Mouse (Mus musculus) limb, embryonic 11.5 days (tissue): ENCODE data around the gene Pde6d. TPM values are rescaled to one million over a fixed set of nuclear protein-coding genes. Genes with fewer than 3 reads are reported as not detected.

ENCODE experiments used
- ATAC-seq: fragments of 200-750 bp; cut with Nextera tagmentation; 2 replicates; pipeline ENCODE4 v1.8.0; 2017; ENCODE audit warnings: low read depth; ENCODE audit not compliant: insufficient number of reproducible peaks, low FRiP score, low TSS enrichment
- DNase-seq: peaks from one replicate; pipeline ENCODE4 v3.0.0-alpha.2; 2015; ENCODE audit warnings: low spot score
- H3K27ac ChIP-seq: fragments of 300-500 bp; sonication (generic); replicated peaks from 2 replicates; pipeline ENCODE4 v1.5.1; 2014; ENCODE audit warnings: low read depth, mild to moderate bottlenecking, low read length
- H3K27me3 ChIP-seq: fragments of 300-500 bp; sonication (generic); 2 replicates; pipeline ENCODE4 v1.6.1; 2014; ENCODE audit warnings: mild to moderate bottlenecking, low read length, mixed read lengths; ENCODE audit not compliant: control insufficient read depth, insufficient read depth
- H3K36me3 ChIP-seq: fragments of 300-500 bp; sonication (generic); 2 replicates; pipeline ENCODE4 v1.6.1; 2014; ENCODE audit warnings: mild to moderate bottlenecking, low read length, moderate library complexity, mixed read lengths; ENCODE audit not compliant: control insufficient read depth, insufficient read depth
- H3K4me1 ChIP-seq: fragments of 300-500 bp; sonication (generic); 2 replicates; pipeline ENCODE4 v1.6.1; 2014; ENCODE audit warnings: low read length, mixed read lengths; ENCODE audit not compliant: control insufficient read depth, insufficient read depth
- H3K4me2 ChIP-seq: fragments of 300-500 bp; sonication (generic); 2 replicates; pipeline ENCODE4 v1.6.1; 2014; ENCODE audit warnings: low read depth, mild to moderate bottlenecking, moderate library complexity; ENCODE audit not compliant: severe bottlenecking
- H3K4me3 ChIP-seq: fragments of 300-500 bp; sonication (generic); 2 replicates; pipeline ENCODE4 v1.5.1; 2014; ENCODE audit warnings: low read depth, low read length
- H3K9ac ChIP-seq: fragments of 300-500 bp; sonication (generic); 2 replicates; pipeline ENCODE4 v1.6.1; 2014; ENCODE audit warnings: mild to moderate bottlenecking, low read length
- H3K9me3 ChIP-seq: fragments of 300-500 bp; sonication (generic); 2 replicates; pipeline ENCODE4 v1.6.1; 2016; ENCODE audit warnings: low read length; ENCODE audit not compliant: control insufficient read depth
- WGBS: fragments of 180-500 bp; shearing (Covaris S2); extraction: QIAGEN DNeasy Blood & Tissue Kit; methylation state at CpG from one replicate; pipeline ENCODE4 v1.1.7; 2014; 5-methylcytosine and 5-hydroxymethylcytosine counted together
- polyA plus RNA-seq: library from polyadenylated mRNA; unstranded; fragments of >200 nt; fragmentation: Nextera tagmentation; extraction: Ambion mirVana; gene quantifications from 2 replicates; pipeline ENCODE4 v1.2.1, GENCODE M21; 2014

Pde6d gene
- polyA plus RNA-seq: 76.7 and 81.6 TPM in 2 replicates

GRCm38 (mm10) chr1:86582451-86583096, at the start of gene Pde6d, which contains the start of gene Cops7b:
TSS of gene Pde6d (minus strand) at chr1:86582629.
TSS of gene Cops7b (plus strand) at chr1:86582904.
- 0% methylated on average over 26 of the region's 26 CpGs for WGBS
- Histone ChIP-seq H3K4me2 (peak within 1 kb of the TSS; percentile 80), H3K4me3 (peak within 1 kb of the TSS; percentile 80), H3K9me3 (no peaks in the 10 kb centered on the region), H3K27me3 (no peaks in the 10 kb centered on the region), H3K4me1 (no peaks in the 10 kb centered on the region), H3K36me3 (no peaks in the 10 kb centered on the region; the same call in 1 of the 2 replicates), H3K27ac (no peak within 1 kb of the TSS), H3K9ac (peak within 1 kb of the TSS; percentile 79)
- DNase-seq: peak; percentile 97
- ATAC-seq: peak; percentile 98

- 78% methylated on average over 4 of the region's 4 CpGs for WGBS
- no peak overlapping the region for H3K4me2 ChIP-seq
- no peaks in the 10 kb centered on the region for H3K27me3 ChIP-seq
- no peaks in the 10 kb centered on the region for H3K36me3 ChIP-seq
- no peak overlapping the region for H3K9ac ChIP-seq
- ATAC-seq (no peak), DNase-seq (no peak)
- no peak overlapping the region for H3K27ac ChIP-seq
- no peaks in the 10 kb centered on the region for H3K9me3 ChIP-seq
- no peaks in the 10 kb centered on the region for H3K4me1 ChIP-seq
- H3K4me3 ChIP-seq: no peak overlapping the region
Measured at GRCm38 (mm10) chr1:86630527-86630926, 48.1 kb upstream of the Pde6d start.

- H3K4me3 ChIP-seq: no peak overlapping the region
- no peaks in the 10 kb centered on the region for H3K4me1 ChIP-seq
- 56% methylated on average over 4 of the region's 4 CpGs for WGBS
Measured at GRCm38 (mm10) chr1:86629936-86630335, 47.5 kb upstream of the Pde6d start.

GRCm38 (mm10) chr1:86628270-86628669, 45.8 kb upstream of the Pde6d start:
- DNase-seq (no peak), ATAC-seq (no peak)
- H3K27me3 ChIP-seq: no peaks in the 10 kb centered on the region
- no peak overlapping the region for H3K27ac ChIP-seq
- H3K9ac ChIP-seq: no peak overlapping the region
- H3K9me3 ChIP-seq: no peaks in the 10 kb centered on the region
- WGBS: 57% methylated on average over 3 of the region's 3 CpGs
- no peak overlapping the region for H3K4me3 ChIP-seq
- H3K36me3 ChIP-seq: no peaks in the 10 kb centered on the region
- H3K4me1 ChIP-seq: no peaks in the 10 kb centered on the region
- no peak overlapping the region for H3K4me2 ChIP-seq

More at GRCm38 (mm10) chr1:86629936-86630335, 47.5 kb upstream of the Pde6d start:
- no peaks in the 10 kb centered on the region for H3K9me3 ChIP-seq
- no peaks in the 10 kb centered on the region for H3K36me3 ChIP-seq
- ATAC-seq (no peak), DNase-seq (no peak)
- H3K9ac ChIP-seq: no peak overlapping the region
- no peaks in the 10 kb centered on the region for H3K27me3 ChIP-seq
- H3K27ac ChIP-seq: no peak overlapping the region
- H3K4me2 ChIP-seq: no peak overlapping the region

- Histone ChIP-seq H3K4me2 (no peak overlapping the region), H3K4me1 (no peaks in the 10 kb centered on the region), H3K4me3 (no peak overlapping the region), H3K9ac (no peak overlapping the region), H3K9me3 (no peaks in the 10 kb centered on the region), H3K36me3 (no peaks in the 10 kb centered on the region), H3K27me3 (no peaks in the 10 kb centered on the region), H3K27ac (no peak overlapping the region)
- ATAC-seq: no peak
- no peak for DNase-seq
- 36% methylated on average over 16 of the region's 16 CpGs for WGBS
Measured at GRCm38 (mm10) chr1:86623001-86624000, 40.9 kb upstream of the Pde6d start.

- no peaks in the 10 kb centered on the region for H3K9me3 ChIP-seq
- no peaks in the 10 kb centered on the region for H3K4me1 ChIP-seq
- H3K4me2 ChIP-seq: no peak overlapping the region
- no peak overlapping the region for H3K27ac ChIP-seq
- H3K4me3 ChIP-seq: no peak overlapping the region
- DNase-seq (no peak), ATAC-seq (no peak)
- no peaks in the 10 kb centered on the region for H3K36me3 ChIP-seq
- H3K27me3 ChIP-seq: no peaks in the 10 kb centered on the region
- WGBS: 83% methylated on average over 2 of the region's 2 CpGs
- H3K9ac ChIP-seq: no peak overlapping the region
Measured at GRCm38 (mm10) chr1:86622296-86622695, 39.9 kb upstream of the Pde6d start.

GRCm38 (mm10) chr1:86618454-86619125, 36.2 kb upstream of the Pde6d start:
- Histone ChIP-seq H3K9me3 (no peaks in the 10 kb centered on the region), H3K4me2 (no peak overlapping the region), H3K36me3 (no peaks in the 10 kb centered on the region), H3K4me1 (no peaks in the 10 kb centered on the region), H3K27ac (no peak overlapping the region), H3K4me3 (no peak overlapping the region), H3K9ac (no peak overlapping the region), H3K27me3 (no peaks in the 10 kb centered on the region)
- DNase-seq (peak; percentile 79), ATAC-seq (no peak)
- 60% methylated on average over 10 of the region's 10 CpGs for WGBS

- ATAC-seq (no peak), DNase-seq (no peak)
- H3K4me1 ChIP-seq: no peaks in the 10 kb centered on the region
Measured at GRCm38 (mm10) chr1:86614269-86614668, 31.8 kb upstream of the Pde6d start.

More at GRCm38 (mm10) chr1:86614269-86614668, 31.8 kb upstream of the Pde6d start:
- no peak overlapping the region for H3K9ac ChIP-seq
- no peaks in the 10 kb centered on the region for H3K9me3 ChIP-seq
- no peak overlapping the region for H3K4me3 ChIP-seq
- no peaks in the 10 kb centered on the region for H3K27me3 ChIP-seq
- H3K4me2 ChIP-seq: no peak overlapping the region
- H3K36me3 ChIP-seq: no peaks in the 10 kb centered on the region
- no peak overlapping the region for H3K27ac ChIP-seq
